Mouse (Mus musculus) gastrocnemius, adult 2 months (tissue): ENCODE results near the gene Hoxa5. TPM values are rescaled to one million over a fixed set of nuclear protein-coding genes. Genes with fewer than 3 reads are reported as not detected.
A peak's percentile ranks its signal among the peaks of the same experiment; 100 is the strongest.

Experiments used
- DNase-seq: peaks from one replicate; pipeline ENCODE4 v3.0.0; 2022
- H3K27ac ChIP-seq: fragments of 200-600 bp; 2 replicates; pipeline ENCODE4 v1.8.1; 2022; ENCODE audit warnings: mild to moderate bottlenecking
- H3K4me3 ChIP-seq: fragments of 200-600 bp; 2 replicates; pipeline ENCODE4 v1.8.1; 2022; ENCODE audit warnings: mild to moderate bottlenecking, moderate library complexity
- CTCF ChIP-seq: fragments of 200-600 bp; IDR thresholded peaks from 2 replicates; pipeline ENCODE4 v1.8.1; 2022; ENCODE audit warnings: antibody characterized with exemption, mild to moderate bottlenecking, moderate library complexity
- intact Hi-C: fragments of 180-260 bp; cut with DNase I; formaldehyde crosslinking; loops from one replicate; pipeline ENCODE4 v1.15.1; 2025
- total RNA-seq, 2 experiments: library from RNA; stranded (reverse); gene quantifications; 2 replicates each; pipeline ENCODE4 v1.2.3; 2021

Hoxa5 gene
- total RNA-seq, 2 experiments from 2014 or later, result 2.2 to 2.9 TPM

DNA sequence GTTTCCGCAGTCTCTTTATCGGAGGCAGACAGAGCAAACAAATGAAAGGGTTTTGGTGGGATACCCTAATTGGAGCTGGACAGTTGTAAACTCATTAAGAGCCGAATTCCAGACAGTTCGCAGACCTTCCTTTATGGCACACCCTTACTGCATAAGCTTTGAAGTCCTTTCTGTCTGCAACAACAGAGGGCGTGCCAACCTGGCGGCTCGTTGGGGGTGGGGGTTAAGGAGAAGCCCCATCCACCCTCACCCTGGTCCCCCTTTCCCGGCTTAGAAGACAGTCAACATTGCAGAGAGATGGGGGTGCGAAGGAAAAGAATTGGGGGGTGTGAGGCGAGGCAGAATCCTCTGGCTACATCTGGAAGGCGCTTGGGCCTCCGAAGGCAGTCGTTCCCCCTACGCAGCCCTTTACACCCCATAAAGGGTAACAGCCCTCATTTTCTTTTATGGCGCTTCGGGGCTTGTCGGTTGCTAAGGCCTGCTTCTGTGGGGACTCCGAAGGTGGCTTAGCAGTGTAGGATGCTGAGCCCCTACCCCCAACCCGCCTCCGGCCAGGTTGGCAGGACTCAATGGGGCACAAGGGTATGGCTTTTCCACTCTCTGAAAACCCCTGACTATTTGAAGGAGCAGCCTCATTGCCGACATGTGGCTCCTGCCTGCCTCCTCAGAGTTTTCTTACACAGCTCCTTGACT is 17.8 kb upstream of the Hoxa5 start:
- Histone ChIP-seq H3K27ac (peak overlapping the region; percentile 93), H3K4me3 (peak overlapping the region; percentile 76)
- DNase-seq, result peak; percentile 54
- TF ChIP-seq CTCF, result no peak
- intact Hi-C loops, result loop anchor here (2.0 to 5.0 kb wide), 3 partner anchors 345 to 750 kb away; partner anchors contain the start of gene Cbx3

DNA sequence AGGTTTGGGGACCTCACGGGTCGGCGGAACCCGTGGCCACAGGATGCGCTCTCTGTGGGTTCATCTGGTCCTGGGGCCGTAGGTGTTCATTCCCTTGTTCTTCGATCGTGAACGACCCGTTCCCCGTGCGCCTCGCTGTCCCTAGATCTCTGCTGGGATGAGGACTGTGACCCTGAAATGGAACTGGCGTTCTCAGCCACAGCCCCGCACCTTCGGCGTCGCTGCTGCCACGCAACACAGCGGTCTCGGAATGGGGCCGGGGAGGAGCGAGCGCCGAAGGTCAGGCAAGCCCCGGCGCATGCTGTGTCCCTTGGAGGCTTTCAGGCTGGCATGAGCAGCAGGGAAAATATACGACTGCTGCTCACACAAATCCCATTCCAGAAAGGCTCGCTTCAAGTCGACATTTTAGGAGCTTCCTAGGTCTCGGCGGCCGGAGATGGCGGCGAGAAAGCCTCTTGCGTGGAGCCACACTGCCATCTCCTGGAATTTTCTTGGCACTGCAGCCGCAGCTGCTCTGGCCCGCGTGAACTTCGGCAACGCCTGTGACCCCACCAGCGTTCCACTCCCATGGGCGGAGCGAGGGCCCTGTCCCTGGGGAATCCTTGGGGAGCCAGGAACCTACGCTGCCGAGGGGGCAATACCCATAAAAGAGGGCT is 17.1 kb upstream of the Hoxa5 start, which contains the start of gene Hoxa7:
Gene Hoxa7, minus strand, starts transcription at position 518 of the 656 bp plus-strand sequence.
- no peak; the same call in 1 of the 2 replicates for TF ChIP-seq CTCF
- peak within 1 kb of the TSS; percentile 93 for H3K27ac ChIP-seq
- peak; percentile 95 for DNase-seq
- H3K4me3 ChIP-seq, result peak within 1 kb of the TSS; percentile 76
- intact Hi-C loops, result loop anchor here (2.0 to 5.0 kb wide), 3 partner anchors 345 to 749 kb away; partner anchors contain the start of gene Cbx3

DNA sequence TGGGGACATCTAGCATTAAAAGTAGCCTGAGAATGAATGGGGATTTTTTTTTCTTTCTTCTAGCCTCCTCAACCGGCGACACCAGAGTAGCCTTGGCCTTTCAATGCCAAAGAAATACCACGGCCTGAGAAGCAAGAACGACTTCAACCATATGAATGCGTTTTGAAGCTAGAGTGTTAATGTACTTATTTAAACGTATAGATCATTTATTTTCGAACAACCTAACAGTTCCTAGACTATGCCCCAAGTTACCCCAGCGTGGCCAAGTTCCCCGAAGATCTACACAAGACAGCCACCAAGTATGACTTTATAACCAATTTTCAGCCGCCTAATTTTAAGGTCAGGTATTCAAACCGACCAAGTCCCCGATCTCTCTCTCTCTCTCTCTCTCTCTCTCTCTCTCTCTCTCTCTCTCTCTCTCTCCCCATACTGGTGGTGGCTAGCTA is 16.5 kb upstream of the Hoxa5 start:
- peak overlapping the region; percentile 93 for H3K27ac ChIP-seq

DNA sequence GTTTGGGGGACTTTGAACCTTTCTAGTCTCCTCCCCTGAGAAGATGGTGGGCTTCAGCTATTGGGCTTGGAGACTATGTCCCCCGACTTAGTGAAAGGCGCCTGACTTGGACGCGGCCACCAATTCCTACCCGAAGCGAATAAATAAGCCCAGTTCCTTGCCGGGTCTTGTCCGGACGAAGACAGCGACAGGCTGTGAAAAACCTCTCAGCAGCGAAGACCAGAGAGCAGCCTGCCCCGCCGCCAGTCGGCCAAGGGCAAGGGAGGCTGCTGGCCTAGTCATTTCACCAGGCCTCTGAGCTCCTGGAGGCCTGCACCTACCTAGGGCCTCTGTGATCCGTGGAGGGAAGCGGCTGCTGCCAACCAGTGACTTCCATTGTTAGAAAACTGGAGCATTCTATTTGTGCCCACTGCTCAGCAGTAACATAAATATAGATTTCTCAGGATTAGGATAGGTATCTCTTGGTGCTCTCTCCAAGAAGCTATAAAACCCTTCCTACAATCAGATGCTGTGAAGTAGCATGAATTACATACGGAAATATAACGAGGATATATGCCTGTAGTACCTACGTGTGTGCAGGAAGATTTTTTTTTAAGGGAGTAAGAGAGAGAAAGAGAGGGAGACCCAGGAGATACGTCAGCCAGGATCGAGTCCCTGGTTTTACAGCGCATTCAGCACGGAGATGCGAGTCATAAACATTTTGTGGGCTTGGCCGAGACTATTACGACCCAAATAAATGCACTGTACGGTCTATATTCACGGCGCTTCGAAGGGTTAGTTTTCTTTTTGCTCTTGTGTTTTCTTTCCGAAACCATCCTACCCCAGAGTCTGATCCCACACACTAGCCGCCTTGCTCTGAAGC is 15.8 kb upstream of the Hoxa5 start:
- DNase-seq, result no peak

More for the DNA sequence above, 16.5 kb upstream of the Hoxa5 start:
- TF ChIP-seq CTCF, result no peak
- H3K4me3 ChIP-seq, result peak overlapping the region; percentile 76
- intact Hi-C loops, result loop anchor here (2.0 to 5.0 kb wide), 3 partner anchors 344 to 749 kb away; partner anchors contain the start of gene Cbx3
- DNase-seq, result no peak

DNA sequence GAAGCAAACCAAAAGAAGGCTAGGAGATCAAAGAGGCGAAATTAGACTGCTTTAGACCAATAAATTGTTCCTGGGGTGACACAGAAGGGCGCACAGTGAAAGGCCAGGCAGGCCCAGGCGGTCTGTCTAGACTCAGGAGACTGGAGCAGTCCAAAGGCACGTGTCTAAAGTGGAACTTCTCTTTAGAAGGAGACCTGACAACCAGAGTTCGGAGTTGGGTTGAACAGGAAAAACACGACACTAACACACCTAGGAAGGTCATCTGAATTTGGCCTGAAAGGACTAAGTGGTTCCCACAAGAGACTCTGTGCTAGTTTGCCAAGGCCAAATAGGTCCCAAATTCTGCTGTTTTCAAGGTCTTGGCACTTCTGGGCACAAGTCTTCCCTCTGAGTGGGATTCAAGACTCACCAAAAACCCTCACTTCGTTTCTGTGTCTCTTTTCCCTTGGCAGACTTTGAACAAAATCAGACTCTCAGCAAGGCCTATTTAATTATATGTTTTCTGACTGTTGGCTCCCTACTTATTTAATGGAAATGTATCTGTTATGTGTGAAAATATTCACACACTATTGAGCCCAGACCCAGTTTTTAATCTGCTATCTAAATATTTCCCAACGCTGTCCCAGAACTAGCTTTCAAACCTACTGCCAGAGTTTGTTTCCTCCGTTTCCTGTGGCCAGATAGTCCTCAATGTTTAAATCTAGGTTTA is 15.0 kb upstream of the Hoxa5 start:
- Histone ChIP-seq H3K4me3 (peak overlapping the region; percentile 76), H3K27ac (peak overlapping the region; percentile 93)
- intact Hi-C loops, result loop anchor here (5.0 kb wide), 1 partner anchor 837 kb away; no protein-coding TSS in a partner anchor
- TF ChIP-seq CTCF, result no peak
- DNase-seq, result no peak

More for the DNA sequence above, 15.8 kb upstream of the Hoxa5 start:
- no peak for TF ChIP-seq CTCF
- H3K4me3 ChIP-seq, result peak overlapping the region; percentile 76
- peak overlapping the region; percentile 93 for H3K27ac ChIP-seq
- intact Hi-C loops, result loop anchor here (2.0 to 5.0 kb wide), 3 partner anchors 343 to 748 kb away; partner anchors contain the start of gene Cbx3

DNA sequence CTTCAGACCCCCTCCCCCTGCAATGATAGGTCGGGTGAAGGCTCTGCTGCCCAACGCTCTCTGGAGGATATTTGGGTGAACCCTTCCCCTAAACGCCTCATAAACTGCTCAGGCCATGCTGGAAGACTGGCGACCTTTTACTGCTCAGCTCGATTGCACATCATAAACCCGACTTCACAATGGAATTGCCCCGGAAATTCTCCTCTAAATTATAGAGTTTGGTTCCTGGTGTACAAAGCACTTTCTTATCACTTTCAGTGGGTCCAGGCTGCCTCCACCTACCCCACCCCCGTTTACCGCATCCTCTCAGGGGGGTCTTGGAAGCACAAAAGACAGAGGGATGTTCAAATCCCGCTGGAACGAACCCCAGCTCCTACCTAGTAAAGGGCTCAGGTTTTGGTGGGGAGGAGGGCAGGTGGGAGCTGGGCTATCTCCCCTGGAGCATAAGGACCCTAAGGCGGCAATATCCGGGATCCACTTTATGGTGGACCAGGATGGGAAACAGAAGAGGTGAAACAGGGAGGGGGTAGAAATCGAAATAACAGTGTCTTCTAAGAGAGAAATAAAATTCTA is 14.3 kb upstream of the Hoxa5 start:
- no peak for TF ChIP-seq CTCF
- DNase-seq, result no peak
- H3K27ac ChIP-seq, result peak overlapping the region; percentile 93; the same call in 1 of the 2 replicates
- intact Hi-C loops, result loop anchor here (5.0 kb wide), 1 partner anchor 836 kb away; no protein-coding TSS in a partner anchor
- H3K4me3 ChIP-seq, result no peak overlapping the region

DNA sequence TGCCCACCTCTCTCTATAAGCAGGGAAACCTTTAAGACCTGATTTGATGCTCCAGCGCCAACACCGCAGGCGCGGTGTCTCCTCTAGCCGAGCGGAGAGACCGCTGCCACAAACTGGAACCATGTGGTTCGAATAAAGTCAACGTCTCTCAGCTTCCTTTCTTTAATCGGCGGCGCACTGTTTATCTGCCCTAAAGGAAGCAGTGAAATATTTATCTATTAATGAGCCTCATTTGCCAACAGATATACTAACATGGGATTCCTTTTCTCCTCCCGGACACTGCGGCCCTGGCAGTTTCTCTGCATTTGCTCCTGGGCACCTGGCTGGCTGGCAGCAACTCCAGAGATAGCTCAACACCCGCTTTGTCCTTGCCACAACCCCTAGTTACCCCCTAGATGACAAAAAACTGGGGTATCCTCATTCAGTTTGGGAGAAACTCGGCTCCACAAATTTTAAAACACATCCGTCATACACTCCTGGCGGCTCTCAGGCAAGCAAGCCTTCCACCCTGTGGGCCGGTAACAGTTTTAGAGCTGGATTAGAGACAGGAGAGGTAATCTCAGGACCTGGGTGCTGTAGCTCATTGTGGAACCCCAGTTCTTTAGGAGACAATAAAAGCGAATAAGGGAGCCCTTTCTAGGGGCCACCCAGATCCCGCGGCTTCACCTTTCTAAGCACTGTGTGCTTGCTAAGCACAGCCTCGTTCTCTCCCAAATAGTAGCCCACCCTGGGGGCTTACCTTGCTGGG is 13.7 kb upstream of the Hoxa5 start:
- TF ChIP-seq CTCF, result no peak
- DNase-seq, result no peak
- peak overlapping the region; percentile 91 for H3K27ac ChIP-seq
- intact Hi-C loops, result loop anchor here (5.0 kb wide), 1 partner anchor 836 kb away; no protein-coding TSS in a partner anchor
- peak overlapping the region; percentile 78 for H3K4me3 ChIP-seq

DNA sequence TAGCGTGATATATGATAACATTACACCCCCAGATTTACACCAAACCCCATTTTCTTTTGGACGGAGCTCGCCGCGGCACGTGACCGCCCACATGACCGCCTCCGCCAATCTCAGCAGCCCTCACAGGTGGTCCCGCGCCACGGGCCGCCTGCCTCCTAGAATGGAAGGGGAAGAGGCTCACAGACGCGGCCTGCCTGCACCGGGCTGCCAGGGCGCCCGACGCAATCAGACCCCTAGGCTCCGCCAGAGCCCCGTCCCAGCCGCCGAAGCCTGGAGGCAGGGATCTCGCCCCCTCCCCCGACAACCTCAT is 13.0 kb upstream of the Hoxa5 start:
- peak overlapping the region; percentile 78 for H3K4me3 ChIP-seq
- no peak for TF ChIP-seq CTCF
- peak overlapping the region; percentile 91 for H3K27ac ChIP-seq
- intact Hi-C loops, result loop anchor here (5.0 kb wide), 1 partner anchor 835 kb away; no protein-coding TSS in a partner anchor
- peak; percentile 94 for DNase-seq

DNA sequence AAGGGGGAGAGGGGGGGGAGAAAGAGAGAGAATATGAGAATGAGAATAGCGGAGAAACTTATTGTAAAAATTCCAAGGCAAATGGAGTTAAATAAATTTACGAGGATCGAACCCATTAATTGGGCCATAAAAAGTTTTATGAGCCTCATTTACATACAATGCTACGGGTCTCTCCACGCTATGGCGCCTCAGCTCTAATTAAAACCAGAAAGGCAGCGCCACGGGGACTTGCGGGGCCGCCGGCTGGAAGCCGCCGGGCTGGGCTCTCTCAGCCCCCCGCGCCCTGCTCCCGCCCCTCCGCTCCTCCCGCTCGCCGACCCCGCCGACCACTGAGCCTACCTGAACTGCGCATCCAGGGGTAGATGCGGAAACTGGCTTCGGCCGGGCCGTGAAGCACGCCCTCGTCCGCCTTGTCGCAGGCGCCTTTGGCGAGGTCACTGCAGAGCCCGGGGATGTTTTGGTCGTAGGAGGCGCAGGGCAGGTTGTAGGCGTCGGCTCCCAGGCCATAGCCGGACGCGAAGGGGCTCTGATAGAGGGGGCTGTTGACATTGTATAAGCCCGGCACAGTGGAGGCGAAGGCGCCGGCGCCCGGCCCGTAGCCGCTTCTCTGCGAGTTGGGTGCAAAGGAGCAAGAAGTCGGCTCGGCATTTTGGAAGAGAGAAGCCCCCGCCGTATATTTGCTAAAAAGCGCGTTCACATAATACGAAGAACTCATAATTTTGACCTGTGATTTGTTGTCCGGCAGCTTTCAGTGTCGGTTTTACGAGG is 12.5 kb upstream of the Hoxa5 start:
- intact Hi-C loops, result loop anchor here (5.0 kb wide), 1 partner anchor 835 kb away; no protein-coding TSS in a partner anchor
- Histone ChIP-seq H3K4me3 (peak overlapping the region; percentile 78), H3K27ac (peak overlapping the region; percentile 91)
- no peak for TF ChIP-seq CTCF
- peak; percentile 74 for DNase-seq
